Mouse (Mus musculus): ENCODE measurements around the gene Stil. TPM values are rescaled to one million over a fixed set of nuclear protein-coding genes. Genes with fewer than 3 reads are reported as not detected.

The Stil gene
- total and polyA plus RNA-seq, 3 experiments, result 8.1 to 11.8 (median 9.0) TPM

- peak; percentile 72 for DNase-seq (ENCODE audit: extremely low read depth)
- TF ChIP-seq HCFC1 (IDR thresholded peaks at IDR 0.05; ENCODE audit: low read depth, low read length) (peak; percentile 76), IRF4 (IDR thresholded peaks at IDR 0.05; ENCODE audit: low read depth, low read length) (peak; percentile 68), CHD2 (IDR thresholded peaks at IDR 0.05; ENCODE audit: low read length) (no peak), KAT2A (IDR thresholded peaks at IDR 0.05; ENCODE audit: insufficient replicate concordance, low read length) (0 out of 2 replicates have a peak, but pooled peaks have one; percentile 71), POLR2AphosphoS2 (IDR thresholded peaks at IDR 0.05; ENCODE audit: low read depth, low read length) (peak; percentile 88; the same call in 1 of the 2 replicates), ELF1 (IDR thresholded peaks at IDR 0.05; ENCODE audit: low read depth, low read length) (peak; percentile 79), MYC (IDR thresholded peaks at IDR 0.05; ENCODE audit: low read depth, low read length) (peak; percentile 77), TCF12 (IDR thresholded peaks at IDR 0.05; ENCODE audit: low read depth, low read length) (peak; percentile 89), MXI1 (IDR thresholded peaks at IDR 0.05; ENCODE audit: low read depth, low read length) (peak; percentile 87), ZMIZ1 (IDR thresholded peaks at IDR 0.05; ENCODE audit: low read depth, low read length) (peak; percentile 89; the same call in 1 of the 2 replicates), ETS1 (conservative IDR thresholded peaks at IDR 0.05; ENCODE audit: low read depth, low read length) (no peak), POLR2A (IDR thresholded peaks at IDR 0.05; ENCODE audit: low read depth, low read length) (peak; percentile 97), ZKSCAN1 (IDR thresholded peaks at IDR 0.05; ENCODE audit: borderline replicate concordance, low read depth, low read length) (no peak), NELFE (IDR thresholded peaks at IDR 0.05; ENCODE audit: low read depth, low read length) (peak; percentile 96), MAZ (IDR thresholded peaks at IDR 0.05; ENCODE audit: low read depth, low read length) (no peak), MAFK (IDR thresholded peaks at IDR 0.05; ENCODE audit: insufficient replicate concordance, low read length) (no peak), SIN3A (IDR thresholded peaks at IDR 0.05; ENCODE audit: low read length) (peak; percentile 88), TBP (conservative IDR thresholded peaks at IDR 0.05; ENCODE audit: low read depth, low read length) (peak; percentile 92), NRF1 (IDR thresholded peaks at IDR 0.05; ENCODE audit: low read depth, low read length) (peak; percentile 52; the same call in 1 of the 2 replicates), CHD1 (IDR thresholded peaks at IDR 0.05; ENCODE audit: low read depth, low read length) (0 out of 2 replicates have a peak, but pooled peaks have one; percentile 8), MAX (IDR thresholded peaks at IDR 0.05; ENCODE audit: low read length) (no peak; the same call in none of the 2 replicates), JUND (conservative IDR thresholded peaks at IDR 0.05; ENCODE audit: low read depth, low read length) (no peak)
- H3K4me2 ChIP-seq (ENCODE audit: insufficient read depth, low read depth, poor library complexity, severe bottlenecking), result peak within 1 kb of the TSS; percentile 97
- dilution Hi-C loops (cut with MboI; ENCODE audit: extremely low pct_ligation_motif_present, extremely low pct_unique_long_range_greater_than_20kb, low sequenced_read_pairs) (no loop called here), in situ Hi-C loops (cut with MboI; ENCODE audit: low pct_ligation_motif_present, low pct_unique_long_range_greater_than_20kb, low sequenced_read_pairs) (no loop called here)
- no peaks in the 10 kb centered on the region for H3K27me3 ChIP-seq (replicated peaks)
- H3K9me3 ChIP-seq (replicated peaks; ENCODE audit: low read length), result no peaks in the 10 kb centered on the region
- peaks cover 0 to 5% of the 10 kb centered on the region in 2 experiments for H3K36me3 ChIP-seq (replicated peaks in 1 of 2; ENCODE audit: control insufficient read depth in 1 of 2, insufficient read depth in 1 of 2, low read length in 1 of 2)
- H3K4me1 ChIP-seq (ENCODE audit: control insufficient read depth in 1 of 2, insufficient read depth in 2 of 2), result peaks cover 0 to 34% of the 10 kb centered on the region in 2 experiments; a peak in 2 of 4 replicates
- H3K27ac ChIP-seq (ENCODE audit: insufficient read depth, low read depth), result peak within 1 kb of the TSS; percentile 91
- peak within 1 kb of the TSS; percentile 96 for H3K9ac ChIP-seq (ENCODE audit: insufficient read depth, low read depth)
- peak within 1 kb of the TSS; percentile 80 to 99 (median 83) for H3K4me3 ChIP-seq (replicated peaks in 1 of 3; ENCODE audit: low read depth in 2 of 3, low read length in 2 of 3, poor library complexity in 1 of 3)
- H3K79me2 ChIP-seq (replicated peaks; ENCODE audit: control insufficient read depth, extremely low read depth, insufficient read depth, poor library complexity, severe bottlenecking), result peaks cover 30% of the 10 kb centered on the region
Measured at GRCm38 (mm10) chr4:114986591-114987432, 13.1 kb upstream of the Stil start, which contains the start of gene Cmpk1. Gene Cmpk1 (minus strand): TSS chr4:114987241.
